Mouse (Mus musculus) erythroblast, embryonic 14.5 days (primary cell): ENCODE results near the gene Dkk2. TPM values are rescaled to one million over a fixed set of nuclear protein-coding genes. Genes with fewer than 3 reads are reported as not detected.

Experiments
- H3K27me3 ChIP-seq: 2 replicates; pipeline ENCODE4 v1.6.1; 2012; ENCODE audit warnings: inconsistent platforms; ENCODE audit not compliant: control insufficient read depth
- H3K36me3 ChIP-seq: 2 replicates; pipeline ENCODE4 v1.6.1; 2012; ENCODE audit warnings: mild to moderate bottlenecking, inconsistent platforms; ENCODE audit not compliant: control insufficient read depth
- H3K4me1 ChIP-seq: 2 replicates; pipeline ENCODE4 v1.6.1; 2012; ENCODE audit warnings: inconsistent platforms; ENCODE audit not compliant: control insufficient read depth
- H3K4me3 ChIP-seq: replicated peaks from 2 replicates; pipeline ENCODE3; 2012; ENCODE audit warnings: moderate library complexity, mild to moderate bottlenecking, inconsistent platforms
- H3K9me3 ChIP-seq: 2 replicates; pipeline ENCODE4 v1.6.1; 2012; ENCODE audit warnings: low read length, inconsistent platforms, mixed read lengths; ENCODE audit not compliant: control insufficient read depth
- GATA1 ChIP-seq: IDR thresholded peaks from 2 replicates; pipeline ENCODE4 v1.6.1; 2012; ENCODE audit warnings: low read length, inconsistent platforms, mixed read lengths
- TAL1 ChIP-seq: IDR thresholded peaks from 3 replicates; pipeline ENCODE4 v1.6.1; 2012; ENCODE audit warnings: low read length, inconsistent platforms, mixed read lengths
- polyA plus RNA-seq: library from polyadenylated mRNA; stranded (reverse); fragments of >175 nt; gene quantifications from 2 replicates; pipeline ENCODE4 v1.2.3, GENCODE M21; 2012

Dkk2 gene
- polyA plus RNA-seq, 1 experiment, result not detected

DNA sequence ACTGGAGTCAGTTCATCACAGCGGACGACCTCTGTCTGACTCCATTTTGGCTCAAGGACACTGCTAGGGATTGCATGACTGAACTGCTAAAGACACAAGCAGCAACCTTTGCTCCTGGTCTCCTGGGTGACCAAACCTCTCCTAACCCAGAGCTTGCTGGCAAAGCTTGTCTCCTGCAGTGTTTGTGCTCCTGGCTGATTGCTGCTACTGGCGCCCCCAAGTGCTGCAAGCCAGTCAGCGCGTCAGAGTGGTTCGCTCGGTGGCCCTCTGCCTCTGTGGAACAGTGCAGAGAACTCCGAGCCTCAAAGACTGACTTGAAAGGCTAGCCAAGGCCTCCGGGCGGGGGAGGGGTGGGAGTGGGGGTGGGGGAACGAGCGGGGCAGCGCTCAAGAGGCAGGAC lies 1.1 kb upstream of the Dkk2 start:
- TF ChIP-seq TAL1 (no peak), GATA1 (no peak)
- H3K4me1 ChIP-seq, result no peaks in the 10 kb centered on the region
- no peaks in the 10 kb centered on the region for H3K9me3 ChIP-seq
- H3K36me3 ChIP-seq, result no peaks in the 10 kb centered on the region
- H3K4me3 ChIP-seq, result no peak overlapping the region
- peaks cover 27% of the 10 kb centered on the region for H3K27me3 ChIP-seq

DNA sequence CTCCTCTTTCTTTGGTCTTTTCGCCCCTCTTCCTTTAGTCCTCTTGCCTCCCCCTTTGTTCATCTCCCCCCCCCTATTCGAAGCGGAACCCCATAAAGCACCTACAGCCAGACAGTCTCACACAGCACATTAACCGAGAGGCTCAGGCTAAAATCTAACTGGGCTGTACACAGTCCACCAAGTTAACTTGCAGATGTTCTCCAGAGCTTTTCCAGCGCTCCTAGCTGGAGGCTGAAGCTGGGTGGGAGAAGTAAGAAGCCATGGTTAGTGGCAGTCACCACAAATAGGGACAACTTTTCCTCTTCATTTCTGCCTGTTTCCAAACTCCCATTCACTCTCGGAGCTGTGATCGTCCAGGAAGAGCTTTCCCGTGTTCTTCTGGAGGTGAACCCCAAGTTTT lies 412 bp upstream of the Dkk2 start:
- no peaks in the 10 kb centered on the region for H3K4me1 ChIP-seq

DNA sequence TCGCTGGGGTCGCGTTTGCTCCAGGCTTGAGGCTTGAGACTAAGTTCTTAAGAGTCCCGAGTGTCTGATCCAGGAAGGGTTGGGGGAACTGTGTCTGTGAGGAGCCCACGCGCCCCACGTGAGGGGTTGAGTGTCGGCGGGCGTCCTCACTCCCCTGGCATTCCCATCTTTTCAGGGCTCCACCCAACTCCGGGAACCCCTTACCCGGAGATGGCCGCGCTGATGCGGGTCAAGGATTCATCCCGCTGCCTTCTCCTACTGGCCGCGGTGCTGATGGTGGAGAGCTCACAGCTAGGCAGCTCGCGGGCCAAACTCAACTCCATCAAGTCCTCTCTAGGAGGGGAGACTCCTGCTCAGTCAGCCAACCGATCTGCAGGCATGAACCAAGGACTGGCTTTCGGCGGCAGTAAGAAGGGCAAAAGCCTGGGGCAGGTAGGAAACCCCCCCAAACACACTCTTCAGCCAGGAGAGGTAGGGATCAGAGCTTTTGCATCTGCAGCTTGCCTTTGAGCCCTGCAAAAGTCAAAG lies 795 bp downstream of the Dkk2 start:
- Histone ChIP-seq H3K27me3 (peaks cover 27% of the 10 kb centered on the region), H3K36me3 (no peaks in the 10 kb centered on the region), H3K4me3 (no peak overlapping the region), H3K9me3 (no peaks in the 10 kb centered on the region), H3K4me1 (no peaks in the 10 kb centered on the region)
- TF ChIP-seq GATA1 (no peak), TAL1 (no peak)

More for the DNA sequence above, 412 bp upstream of the Dkk2 start:
- Histone ChIP-seq H3K9me3 (no peaks in the 10 kb centered on the region), H3K27me3 (peaks cover 27% of the 10 kb centered on the region), H3K36me3 (no peaks in the 10 kb centered on the region), H3K4me3 (no peak overlapping the region)
- TF ChIP-seq TAL1 (no peak), GATA1 (no peak)

DNA sequence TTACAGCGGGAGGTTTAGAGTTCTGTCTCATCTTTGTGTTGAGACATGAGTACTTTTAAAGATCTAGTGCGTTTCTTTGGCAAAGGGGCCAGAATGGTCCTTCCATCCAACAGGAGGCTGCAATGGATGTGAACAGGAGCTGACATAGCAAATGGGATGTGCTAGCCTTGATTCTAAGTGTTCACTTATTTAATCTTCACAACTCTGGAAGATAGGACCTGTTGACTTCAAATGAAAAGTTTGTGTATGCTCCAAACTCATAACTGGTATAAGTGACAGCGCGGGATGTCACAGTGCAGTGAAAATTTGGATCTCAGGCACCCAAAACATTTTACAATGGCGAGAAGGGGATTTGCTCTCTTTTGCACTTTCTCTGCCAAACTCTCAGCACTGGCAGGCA lies 1.4 kb downstream of the Dkk2 start:
- Histone ChIP-seq H3K9me3 (no peaks in the 10 kb centered on the region), H3K4me1 (no peaks in the 10 kb centered on the region), H3K27me3 (peaks cover 27% of the 10 kb centered on the region), H3K4me3 (no peak overlapping the region), H3K36me3 (no peaks in the 10 kb centered on the region)
- TF ChIP-seq GATA1 (no peak), TAL1 (no peak)

DNA sequence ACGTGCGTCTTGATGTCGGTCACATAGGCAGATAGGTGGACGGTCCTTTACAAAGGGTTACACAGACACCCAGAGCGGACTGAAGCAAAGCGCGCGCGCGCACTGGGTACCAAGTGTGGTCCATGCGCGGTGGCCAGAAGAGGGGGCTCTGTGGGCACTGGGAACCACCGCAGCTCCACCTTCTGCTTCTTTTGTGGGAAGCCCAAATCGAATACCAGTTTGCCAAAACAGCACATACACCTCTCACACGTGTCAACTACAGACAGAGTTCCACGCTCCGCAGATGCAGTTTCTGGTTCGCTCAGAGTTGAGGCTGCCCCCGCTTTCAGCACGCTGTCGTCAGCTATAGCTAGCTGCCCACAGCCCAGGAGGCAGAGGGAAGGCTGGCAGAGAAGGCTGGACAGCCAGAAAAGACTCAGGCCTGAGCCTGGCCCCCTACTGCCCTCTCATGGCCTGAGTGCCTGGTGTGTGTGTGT lies 2.0 kb downstream of the Dkk2 start:
- H3K27me3 ChIP-seq, result peaks cover 27% of the 10 kb centered on the region
- H3K36me3 ChIP-seq, result no peaks in the 10 kb centered on the region
- TF ChIP-seq TAL1 (no peak), GATA1 (no peak)
- H3K4me3 ChIP-seq, result no peak overlapping the region
- no peaks in the 10 kb centered on the region for H3K4me1 ChIP-seq
- no peaks in the 10 kb centered on the region for H3K9me3 ChIP-seq

DNA sequence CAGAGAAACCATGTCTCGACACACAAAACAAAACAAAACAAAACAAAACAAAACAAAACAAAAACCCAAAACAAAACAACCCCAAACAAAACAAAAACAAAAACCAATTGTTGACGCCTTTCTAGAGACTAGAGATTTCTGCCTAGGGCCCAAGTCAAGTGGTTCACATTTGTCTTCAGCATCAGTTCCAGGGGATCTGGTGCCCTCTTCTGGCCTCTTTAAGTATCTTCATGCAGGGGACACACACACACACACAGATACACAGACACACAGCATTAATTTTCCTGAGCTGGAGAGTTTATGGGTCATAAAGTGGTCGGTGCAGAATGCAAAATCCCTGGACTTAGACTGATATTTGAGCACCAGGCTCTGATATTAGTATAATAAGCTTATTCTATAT lies 7.9 kb downstream of the Dkk2 start:
- no peak for TF ChIP-seq TAL1
- TF ChIP-seq GATA1, result no peak
- peaks cover 12% of the 10 kb centered on the region for H3K9me3 ChIP-seq
- H3K4me1 ChIP-seq, result no peaks in the 10 kb centered on the region
- no peak overlapping the region for H3K4me3 ChIP-seq
- no peaks in the 10 kb centered on the region for H3K27me3 ChIP-seq
- no peaks in the 10 kb centered on the region for H3K36me3 ChIP-seq

DNA sequence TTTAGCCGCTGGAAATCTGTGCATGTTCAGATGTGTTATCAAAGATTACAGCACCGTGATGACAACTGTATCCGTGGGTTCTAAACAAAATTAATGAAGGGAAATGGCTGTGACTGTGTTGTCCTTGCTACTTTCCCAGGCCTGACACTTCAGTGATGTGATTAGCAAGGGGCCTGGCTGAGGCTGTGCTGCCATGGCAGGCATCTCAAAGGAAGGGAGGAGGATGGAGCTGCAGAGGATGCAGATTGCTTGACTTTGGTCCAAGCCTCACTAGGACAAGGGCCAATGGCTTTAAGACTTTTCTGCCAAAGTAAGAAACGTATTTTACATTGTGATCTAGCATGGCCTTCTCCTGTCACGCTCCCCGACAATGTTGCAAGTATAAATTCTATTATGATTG lies 11.2 kb downstream of the Dkk2 start:
- Histone ChIP-seq H3K4me1 (no peaks in the 10 kb centered on the region), H3K9me3 (peaks cover 12% of the 10 kb centered on the region), H3K27me3 (no peaks in the 10 kb centered on the region), H3K4me3 (no peak overlapping the region), H3K36me3 (no peaks in the 10 kb centered on the region)
- TF ChIP-seq TAL1 (no peak), GATA1 (no peak)

DNA sequence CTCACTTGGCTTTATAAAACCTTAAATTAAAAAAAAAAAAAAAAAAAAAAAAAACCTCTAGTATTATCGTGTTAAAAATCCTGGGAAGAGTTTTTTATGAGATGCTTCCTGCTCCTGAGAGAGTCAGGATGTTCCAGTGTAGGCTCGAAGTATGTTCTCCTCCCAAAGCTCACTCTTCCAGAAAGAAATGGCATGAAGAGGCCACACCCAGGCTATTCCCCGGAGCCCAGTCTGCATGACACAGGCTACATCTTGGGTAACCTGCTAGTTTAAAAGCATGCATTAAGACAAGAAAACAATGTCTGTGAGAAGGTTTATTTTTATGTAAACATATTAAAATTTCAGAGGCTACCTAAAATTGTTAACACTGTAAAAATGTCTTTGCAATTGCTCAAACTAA lies 15.7 kb downstream of the Dkk2 start:
- Histone ChIP-seq H3K9me3 (peaks cover 9% of the 10 kb centered on the region; the same call in 1 of the 2 replicates), H3K4me1 (no peaks in the 10 kb centered on the region)
- TF ChIP-seq GATA1 (no peak), TAL1 (no peak)

DNA sequence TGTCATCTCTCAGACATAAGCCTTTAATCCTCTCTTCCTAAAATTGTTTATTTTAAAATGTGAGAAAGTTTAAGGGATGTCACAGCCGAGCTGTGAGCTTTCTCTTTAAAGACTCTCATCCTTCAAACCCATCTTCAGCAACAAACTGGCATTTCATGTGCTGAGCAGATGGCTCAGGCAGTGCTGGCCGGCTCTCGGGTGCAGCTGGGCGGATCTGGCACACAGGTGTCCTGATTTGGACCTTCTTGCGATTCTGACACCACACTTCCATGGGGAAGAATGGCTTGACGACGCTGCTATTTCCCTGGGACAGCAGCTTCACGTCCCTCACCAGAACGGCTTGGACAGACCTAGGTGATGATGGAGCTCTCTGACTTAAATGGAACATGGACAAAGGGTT lies 17.9 kb downstream of the Dkk2 start:
- Histone ChIP-seq H3K36me3 (no peaks in the 10 kb centered on the region), H3K27me3 (no peaks in the 10 kb centered on the region), H3K4me3 (no peak overlapping the region), H3K4me1 (no peaks in the 10 kb centered on the region), H3K9me3 (peaks cover 6% of the 10 kb centered on the region; the same call in 1 of the 2 replicates)
- TF ChIP-seq GATA1 (no peak), TAL1 (no peak)

More for the DNA sequence above, 15.7 kb downstream of the Dkk2 start:
- H3K36me3 ChIP-seq, result no peaks in the 10 kb centered on the region
- H3K27me3 ChIP-seq, result no peaks in the 10 kb centered on the region
- no peak overlapping the region for H3K4me3 ChIP-seq

DNA sequence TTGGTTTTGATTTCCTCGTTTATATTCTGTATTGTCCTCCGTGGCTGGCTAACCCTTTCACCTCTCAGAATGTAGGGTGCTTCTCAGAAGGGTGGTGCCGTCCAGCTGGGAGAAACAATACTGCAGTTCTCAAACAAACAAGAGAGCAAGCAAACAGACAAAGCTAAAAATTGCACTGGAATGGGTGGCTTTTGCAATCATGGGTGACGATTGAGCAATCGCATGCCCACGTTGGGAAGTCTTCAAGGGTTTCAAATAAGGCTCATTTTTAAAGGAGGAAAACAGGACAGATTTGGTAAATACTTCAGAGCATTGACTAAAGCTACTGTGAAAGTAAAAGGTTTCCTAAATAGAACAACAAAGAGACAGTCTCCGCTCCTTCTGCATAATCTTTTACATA lies 18.4 kb downstream of the Dkk2 start:
- H3K27me3 ChIP-seq, result no peaks in the 10 kb centered on the region
- no peak overlapping the region for H3K4me3 ChIP-seq
- H3K36me3 ChIP-seq, result no peaks in the 10 kb centered on the region
- H3K4me1 ChIP-seq, result no peaks in the 10 kb centered on the region
- peaks cover 6% of the 10 kb centered on the region; the same call in 1 of the 2 replicates for H3K9me3 ChIP-seq
- TF ChIP-seq TAL1, result no peak
- TF ChIP-seq GATA1, result no peak
